Mouse (Mus musculus) lung, postnatal 4 days (tissue): Measurements from ENCODE around the gene Zbtb22.

ENCODE experiments used
- DNase-seq, 2 experiments: peaks; one replicate each; pipeline ENCODE4 v3.0.0; 2021

The Zbtb22 gene

GRCm38 (mm10) chr17:33908331-33909076, 7.2 kb upstream of the Zbtb22 start:
- DNase-seq: peak; percentile 52 to 55

GRCm38 (mm10) chr17:33909077-33909868, 6.4 kb upstream of the Zbtb22 start, which contains the start of gene Daxx:
Gene Daxx, plus strand, starts transcription at chr17:33909414.
- peak; percentile 99 for DNase-seq

- DNase-seq: peak; percentile 62 to 68
Measured at GRCm38 (mm10) chr17:33909869-33910250, 5.8 kb upstream of the Zbtb22 start.

GRCm38 (mm10) chr17:33910346-33911051, 5.2 kb upstream of the Zbtb22 start:
- no peak for DNase-seq

GRCm38 (mm10) chr17:33911052-33911812, 4.5 kb upstream of the Zbtb22 start:
- no peak for DNase-seq

- no peak for DNase-seq
Measured at GRCm38 (mm10) chr17:33911813-33912414, 3.8 kb upstream of the Zbtb22 start.

- DNase-seq: no peak
Measured at GRCm38 (mm10) chr17:33913264-33913663, 2.4 kb upstream of the Zbtb22 start.

GRCm38 (mm10) chr17:33913905-33914304, 1.8 kb upstream of the Zbtb22 start:
- DNase-seq: no peak

GRCm38 (mm10) chr17:33914969-33915391, 724 bp upstream of the Zbtb22 start:
- DNase-seq: no peak

GRCm38 (mm10) chr17:33916294-33916693, 590 bp downstream of the Zbtb22 start:
- no peak for DNase-seq

GRCm38 (mm10) chr17:33916847-33917655, 1.3 kb downstream of the Zbtb22 start:
- DNase-seq: peak in 1 of 2 experiments; percentile 27

- DNase-seq: no peak
Measured at GRCm38 (mm10) chr17:33917656-33918292, 2.1 kb downstream of the Zbtb22 start.

GRCm38 (mm10) chr17:33918293-33919203, 2.8 kb downstream of the Zbtb22 start:
- peak; percentile 43 to 52 for DNase-seq

GRCm38 (mm10) chr17:33919351-33920281, 3.9 kb downstream of the Zbtb22 start:
- peak; percentile 91 to 94 for DNase-seq

- DNase-seq: peak; percentile 89 to 90
Measured at GRCm38 (mm10) chr17:33920282-33921097, 4.8 kb downstream of the Zbtb22 start.

GRCm38 (mm10) chr17:33921361-33921760, 5.7 kb downstream of the Zbtb22 start:
- DNase-seq: no peak

- peak in 1 of 2 experiments; percentile 68 for DNase-seq
Measured at GRCm38 (mm10) chr17:33924577-33925283, 9.0 kb downstream of the Zbtb22 start.
